Mouse (Mus musculus): Measurements from ENCODE around the gene Polr2b. TPM values are rescaled to one million over a fixed set of nuclear protein-coding genes. Genes with fewer than 3 reads are reported as not detected.

Polr2b gene
- polyA plus RNA-seq, 1 experiment = 32.2 TPM

GRCm38 (mm10) chr5:77379434-77380135 is 69.6 kb downstream of the Polr2b start:
- Histone ChIP-seq H3K4me3 (ENCODE audit: insufficient read depth, low read depth, low read length) (no peak overlapping the region), H3K27ac (ENCODE audit: insufficient read depth, low read depth, low read length) (peak overlapping the region; percentile 71), H3K36me3 (ENCODE audit: control insufficient read depth, insufficient read depth, low read length) (no peaks in the 10 kb centered on the region), H3K4me1 (ENCODE audit: control insufficient read depth, insufficient read depth, low read length) (peaks cover 48% of the 10 kb centered on the region), H3K27me3 (replicated peaks; ENCODE audit: control insufficient read depth, insufficient read depth, low read length) (no peaks in the 10 kb centered on the region)
- TF ChIP-seq POLR2A (IDR thresholded peaks at IDR 0.05; ENCODE audit: low read depth, low read length) (no peak), CTCF (conservative IDR thresholded peaks at IDR 0.05; ENCODE audit: insufficient read depth, insufficient read length, low read depth, low read length) (no peak)
- WGBS = 45% methylated on average over 14 of the region's 14 CpGs
- DNase-seq = no peak

- H3K27ac ChIP-seq (ENCODE audit: insufficient read depth, low read depth, low read length) = peak overlapping the region; percentile 86
- DNase-seq = no peak
- H3K36me3 ChIP-seq (ENCODE audit: control insufficient read depth, insufficient read depth, low read length) = no peaks in the 10 kb centered on the region
- peaks cover 48% of the 10 kb centered on the region for H3K4me1 ChIP-seq (ENCODE audit: control insufficient read depth, insufficient read depth, low read length)
- H3K4me3 ChIP-seq (ENCODE audit: insufficient read depth, low read depth, low read length) = no peak overlapping the region
- no peaks in the 10 kb centered on the region for H3K27me3 ChIP-seq (replicated peaks; ENCODE audit: control insufficient read depth, insufficient read depth, low read length)
- TF ChIP-seq POLR2A (IDR thresholded peaks at IDR 0.05; ENCODE audit: low read depth, low read length) = no peak
- no peak for TF ChIP-seq CTCF (conservative IDR thresholded peaks at IDR 0.05; ENCODE audit: insufficient read depth, insufficient read length, low read depth, low read length)
- 44% methylated on average over 17 of the region's 17 CpGs for WGBS
Measured at GRCm38 (mm10) chr5:77380321-77380901, 70.5 kb downstream of the Polr2b start.

DNA sequence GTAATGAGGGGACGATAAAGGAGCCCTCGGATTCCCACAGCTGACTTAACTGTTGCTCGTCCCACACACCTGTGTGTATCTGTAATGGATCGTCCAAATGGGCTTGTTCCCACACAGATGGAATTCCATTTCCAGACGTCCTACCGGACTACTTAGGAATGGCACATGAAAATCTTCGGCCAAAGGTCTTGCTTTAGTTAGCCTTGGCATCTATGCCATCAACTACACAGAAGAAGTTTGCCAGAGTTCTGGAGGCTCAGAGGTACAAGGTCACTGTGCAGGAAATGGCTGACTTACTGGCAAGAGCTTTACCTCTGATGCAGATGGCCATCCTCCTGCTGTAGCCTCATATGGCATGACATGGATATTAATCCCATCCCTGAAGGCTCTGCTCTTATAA is 71.3 kb downstream of the Polr2b start:
- DNase-seq = peak; percentile 73
- no peaks in the 10 kb centered on the region for H3K27me3 ChIP-seq (replicated peaks; ENCODE audit: control insufficient read depth, insufficient read depth, low read length)
- H3K4me1 ChIP-seq (ENCODE audit: control insufficient read depth, insufficient read depth, low read length) = peaks cover 53% of the 10 kb centered on the region
- 26% methylated on average over 7 of the region's 7 CpGs for WGBS
- H3K27ac ChIP-seq (ENCODE audit: insufficient read depth, low read depth, low read length) = peak overlapping the region; percentile 91
- H3K4me3 ChIP-seq (ENCODE audit: insufficient read depth, low read depth, low read length) = no peak overlapping the region
- no peaks in the 10 kb centered on the region for H3K36me3 ChIP-seq (ENCODE audit: control insufficient read depth, insufficient read depth, low read length)
- no peak for TF ChIP-seq POLR2A (IDR thresholded peaks at IDR 0.05; ENCODE audit: low read depth, low read length)
- no peak for TF ChIP-seq CTCF (conservative IDR thresholded peaks at IDR 0.05; ENCODE audit: insufficient read depth, insufficient read length, low read depth, low read length)

GRCm38 (mm10) chr5:77381686-77382085 is 71.7 kb downstream of the Polr2b start:
- 79% methylated on average over 5 of the region's 5 CpGs for WGBS
- no peaks in the 10 kb centered on the region for H3K36me3 ChIP-seq (ENCODE audit: control insufficient read depth, insufficient read depth, low read length)
- H3K4me3 ChIP-seq (ENCODE audit: insufficient read depth, low read depth, low read length) = no peak overlapping the region
- no peaks in the 10 kb centered on the region for H3K27me3 ChIP-seq (replicated peaks; ENCODE audit: control insufficient read depth, insufficient read depth, low read length)
- TF ChIP-seq CTCF (conservative IDR thresholded peaks at IDR 0.05; ENCODE audit: insufficient read depth, insufficient read length, low read depth, low read length) (no peak), POLR2A (IDR thresholded peaks at IDR 0.05; ENCODE audit: low read depth, low read length) (no peak)
- peaks cover 57% of the 10 kb centered on the region for H3K4me1 ChIP-seq (ENCODE audit: control insufficient read depth, insufficient read depth, low read length)
- H3K27ac ChIP-seq (ENCODE audit: insufficient read depth, low read depth, low read length) = peak overlapping the region; percentile 91
- no peak for DNase-seq

DNA sequence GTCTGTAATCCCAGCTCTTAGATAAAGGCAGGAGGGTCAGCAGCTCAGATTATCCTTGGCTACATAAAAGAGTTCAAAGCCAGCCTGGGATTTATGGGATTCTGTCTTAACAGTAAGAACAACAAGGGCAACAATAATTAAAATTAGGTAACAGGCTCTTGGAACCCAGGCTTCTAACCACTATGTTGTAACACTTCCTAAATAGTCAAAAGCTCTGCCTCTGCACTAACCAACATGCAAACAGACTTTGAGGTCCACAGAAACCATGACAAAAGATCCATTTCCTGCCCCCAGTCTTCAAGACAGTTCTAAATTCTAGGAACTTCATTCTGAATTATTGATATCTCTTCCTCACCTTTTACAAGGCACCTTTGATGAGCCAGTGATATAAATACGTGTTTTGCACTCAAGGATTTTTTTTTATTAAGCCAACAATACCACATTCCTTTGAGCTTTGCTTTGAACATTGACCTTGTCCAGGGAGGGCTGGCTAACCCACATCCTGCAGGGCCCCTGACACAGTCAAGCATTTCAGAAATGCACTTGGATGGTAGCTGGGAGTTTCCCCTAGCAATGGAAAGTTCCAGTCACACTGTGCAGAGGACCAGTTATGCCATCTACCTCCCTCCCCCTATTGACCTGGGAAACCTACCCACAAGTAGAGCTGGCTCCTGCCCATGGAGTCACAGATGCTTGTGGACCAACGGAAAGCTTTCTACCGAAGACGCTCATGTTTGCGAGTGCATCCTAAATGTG is 74.0 kb downstream of the Polr2b start:
- H3K27me3 ChIP-seq (replicated peaks; ENCODE audit: control insufficient read depth, insufficient read depth, low read length) = no peaks in the 10 kb centered on the region
- WGBS = 17% methylated on average over 5 of the region's 5 CpGs
- no peak for TF ChIP-seq POLR2A (IDR thresholded peaks at IDR 0.05; ENCODE audit: low read depth, low read length)
- TF ChIP-seq CTCF (conservative IDR thresholded peaks at IDR 0.05; ENCODE audit: insufficient read depth, insufficient read length, low read depth, low read length) = no peak
- DNase-seq = peak; percentile 94
- H3K4me3 ChIP-seq (ENCODE audit: insufficient read depth, low read depth, low read length) = no peak overlapping the region
- no peaks in the 10 kb centered on the region for H3K36me3 ChIP-seq (ENCODE audit: control insufficient read depth, insufficient read depth, low read length)
- peaks cover 76% of the 10 kb centered on the region for H3K4me1 ChIP-seq (ENCODE audit: control insufficient read depth, insufficient read depth, low read length)
- H3K27ac ChIP-seq (ENCODE audit: insufficient read depth, low read depth, low read length) = peak overlapping the region; percentile 95

GRCm38 (mm10) chr5:77384724-77385123 is 74.8 kb downstream of the Polr2b start:
- peaks cover 72% of the 10 kb centered on the region for H3K4me1 ChIP-seq (ENCODE audit: control insufficient read depth, insufficient read depth, low read length)
- WGBS = 27% methylated on average over 9 of the region's 9 CpGs
- no peaks in the 10 kb centered on the region for H3K27me3 ChIP-seq (replicated peaks; ENCODE audit: control insufficient read depth, insufficient read depth, low read length)
- DNase-seq = peak; percentile 91
- H3K36me3 ChIP-seq (ENCODE audit: control insufficient read depth, insufficient read depth, low read length) = no peaks in the 10 kb centered on the region
- H3K4me3 ChIP-seq (ENCODE audit: insufficient read depth, low read depth, low read length) = no peak overlapping the region
- H3K27ac ChIP-seq (ENCODE audit: insufficient read depth, low read depth, low read length) = peak overlapping the region; percentile 95
- TF ChIP-seq POLR2A (IDR thresholded peaks at IDR 0.05; ENCODE audit: low read depth, low read length) (no peak), CTCF (conservative IDR thresholded peaks at IDR 0.05; ENCODE audit: insufficient read depth, insufficient read length, low read depth, low read length) (no peak)

- TF ChIP-seq POLR2A (IDR thresholded peaks at IDR 0.05; ENCODE audit: low read depth, low read length) = no peak
- TF ChIP-seq CTCF (conservative IDR thresholded peaks at IDR 0.05; ENCODE audit: insufficient read depth, insufficient read length, low read depth, low read length) = no peak
- peak; percentile 60 for DNase-seq
- Histone ChIP-seq H3K27me3 (replicated peaks; ENCODE audit: control insufficient read depth, insufficient read depth, low read length) (no peaks in the 10 kb centered on the region), H3K36me3 (ENCODE audit: control insufficient read depth, insufficient read depth, low read length) (no peaks in the 10 kb centered on the region), H3K4me1 (ENCODE audit: control insufficient read depth, insufficient read depth, low read length) (peaks cover 71% of the 10 kb centered on the region), H3K27ac (ENCODE audit: insufficient read depth, low read depth, low read length) (peak overlapping the region; percentile 95), H3K4me3 (ENCODE audit: insufficient read depth, low read depth, low read length) (no peak overlapping the region)
- 38% methylated on average over 5 of the region's 5 CpGs for WGBS
Measured at GRCm38 (mm10) chr5:77385221-77385620, 75.3 kb downstream of the Polr2b start.

Data from kidney, adult 2 months (tissue).